In genomic region chr4:83261998-83262397, GRCm38 (mm10) we compare ENCODE assay signal across 8 mouse cellular contexts.
DNase-seq lines count a peak whose midpoint lies in the region; ATAC-seq and TF ChIP-seq lines count a peak whose summit lies in the region.

No protein-coding gene starts in this region.

- WGBS in liver, embryonic 14.5 days (ENCODE audit: insufficient replicate concordance) = 10% methylated on average over 2 of the region's 2 CpGs
- WGBS in liver, embryonic 11.5 days = 12% methylated on average over 2 of the region's 2 CpGs
- WGBS in embryonic facial prominence, embryonic 11.5 days = 15% methylated on average over 2 of the region's 2 CpGs

- no peak for TF ChIP-seq EP300 in liver, embryonic 14.5 days (IDR thresholded peaks at IDR 0.05; ENCODE audit: low read depth)
- no peak for TF ChIP-seq EP300 in ES-Bruce4 (IDR thresholded peaks at IDR 0.05; ENCODE audit: insufficient read depth, low read depth, low read length)

- ATAC-seq in frontal cortex, adult (ENCODE audit: low TSS enrichment) = peak; percentile 21
- ATAC-seq in liver, embryonic 14.5 days (ENCODE audit: insufficient read depth) = no peak
- no peak for ATAC-seq in liver, embryonic 11.5 days (replicated peaks; ENCODE audit: low FRiP score)
- ATAC-seq in embryonic facial prominence, embryonic 11.5 days (replicated peaks; ENCODE audit: insufficient number of reproducible peaks, low FRiP score, low TSS enrichment, low read depth) = no peak

- no peak for DNase-seq in frontal cortex, postnatal 25 days (ENCODE audit: low spot score in 2 of 2)
- DNase-seq in liver, embryonic 14.5 days (ENCODE audit: low read depth in 3 of 3, low spot score in 3 of 3) = peak in 1 of 3 experiments; percentile 11
- DNase-seq in liver, embryonic 11.5 days (ENCODE audit: low spot score) = no peak
- DNase-seq in embryonic facial prominence, embryonic 11.5 days (ENCODE audit: low spot score) = peak; percentile 73
- DNase-seq in lung, postnatal 25 days (ENCODE audit: low spot score) = peak; percentile 14
- no peak for DNase-seq in layer of hippocampus, adult 9-10 months (ENCODE audit: low spot score)

- no peak overlapping the region for H3K4me3 ChIP-seq in liver, embryonic 14.5 days (ENCODE audit: insufficient read depth in 1 of 2, low read depth in 2 of 2, low read length in 2 of 2)
- no peak overlapping the region for H3K4me3 ChIP-seq in liver, embryonic 11.5 days (ENCODE audit: low read depth, low read length)
- no peak overlapping the region for H3K4me3 ChIP-seq in ES-Bruce4 (ENCODE audit: low read depth, low read length)
- no peak overlapping the region for H3K4me3 ChIP-seq in embryonic facial prominence, embryonic 11.5 days (ENCODE audit: low read depth, low read length)

- TF ChIP-seq POLR2A in ES-Bruce4 (IDR thresholded peaks at IDR 0.05; ENCODE audit: insufficient read depth, low read length) = no peak

- H3K9me3 ChIP-seq in liver, embryonic 14.5 days (ENCODE audit: control insufficient read depth, low read length) = no peaks in the 10 kb centered on the region
- H3K9me3 ChIP-seq in liver, embryonic 11.5 days (ENCODE audit: control insufficient read depth, low read length) = no peaks in the 10 kb centered on the region
- H3K9me3 ChIP-seq in ES-Bruce4 (replicated peaks; ENCODE audit: control insufficient read depth, insufficient read depth, low read length, poor library complexity, severe bottlenecking) = no peaks in the 10 kb centered on the region
- no peaks in the 10 kb centered on the region for H3K9me3 ChIP-seq in embryonic facial prominence, embryonic 11.5 days (replicated peaks; ENCODE audit: control insufficient read depth, low read length)

- H3K36me3 ChIP-seq in liver, embryonic 14.5 days (replicated peaks; ENCODE audit: control insufficient read depth, insufficient read depth, low read depth) = no peaks in the 10 kb centered on the region
- no peaks in the 10 kb centered on the region; the same call in 1 of the 2 replicates for H3K36me3 ChIP-seq in liver, embryonic 11.5 days (ENCODE audit: control insufficient read depth, insufficient read depth, low read length)
- H3K36me3 ChIP-seq in ES-Bruce4 (ENCODE audit: control insufficient read depth, insufficient read depth, low read length, poor library complexity, severe bottlenecking) = peaks cover 18% of the 10 kb centered on the region
- no peaks in the 10 kb centered on the region for H3K36me3 ChIP-seq in embryonic facial prominence, embryonic 11.5 days (replicated peaks; ENCODE audit: control insufficient read depth, insufficient read depth, low read depth, low read length)

- no peak overlapping the region for H3K27ac ChIP-seq in liver, embryonic 14.5 days
- no peak overlapping the region for H3K27ac ChIP-seq in liver, embryonic 11.5 days (ENCODE audit: low read depth, low read length)
- peak overlapping the region; percentile 47; the same call in 1 of the 2 replicates for H3K27ac ChIP-seq in ES-Bruce4 (ENCODE audit: insufficient read depth, low read length)
- no peak overlapping the region for H3K27ac ChIP-seq in embryonic facial prominence, embryonic 11.5 days (replicated peaks; ENCODE audit: low read depth, low read length)

- TF ChIP-seq CTCF in liver, embryonic 14.5 days (IDR thresholded peaks at IDR 0.05; ENCODE audit: low read depth) = peak; percentile 48; the same call in 1 of the 2 replicates
- TF ChIP-seq CTCF in ES-Bruce4 (IDR thresholded peaks at IDR 0.05; ENCODE audit: low read depth, low read length) = no peak

- H3K27me3 ChIP-seq in liver, embryonic 14.5 days (ENCODE audit: control insufficient read depth, insufficient read depth, low read length) = no peaks in the 10 kb centered on the region
- H3K27me3 ChIP-seq in liver, embryonic 11.5 days (replicated peaks; ENCODE audit: control insufficient read depth, insufficient read depth, low read length) = no peaks in the 10 kb centered on the region
- no peaks in the 10 kb centered on the region for H3K27me3 ChIP-seq in ES-Bruce4 (ENCODE audit: control insufficient read depth, insufficient read depth, low read length, poor library complexity, severe bottlenecking)
- no peaks in the 10 kb centered on the region for H3K27me3 ChIP-seq in embryonic facial prominence, embryonic 11.5 days (ENCODE audit: control insufficient read depth, insufficient read depth, low read length)

- no peak overlapping the region for H3K9ac ChIP-seq in liver, embryonic 14.5 days (replicated peaks)
- H3K9ac ChIP-seq in liver, embryonic 11.5 days (ENCODE audit: low read depth, low read length) = no peak overlapping the region
- no peak overlapping the region for H3K9ac ChIP-seq in ES-Bruce4 (ENCODE audit: low read depth, poor library complexity, severe bottlenecking)
- H3K9ac ChIP-seq in embryonic facial prominence, embryonic 11.5 days (replicated peaks; ENCODE audit: low read length) = no peak overlapping the region

- no peak overlapping the region for H3K4me2 ChIP-seq in liver, embryonic 14.5 days (ENCODE audit: low read depth)
- no peak overlapping the region for H3K4me2 ChIP-seq in liver, embryonic 11.5 days
- H3K4me2 ChIP-seq in embryonic facial prominence, embryonic 11.5 days (ENCODE audit: low read depth, low read length) = no peak overlapping the region

- no peaks in the 10 kb centered on the region for H3K4me1 ChIP-seq in liver, embryonic 14.5 days (replicated peaks; ENCODE audit: control insufficient read depth in 2 of 2, insufficient read depth in 2 of 2, low read length in 1 of 2)
- peaks cover 4% of the 10 kb centered on the region; the same call in 1 of the 2 replicates for H3K4me1 ChIP-seq in liver, embryonic 11.5 days (replicated peaks; ENCODE audit: control insufficient read depth, insufficient read depth, low read length)
- H3K4me1 ChIP-seq in ES-Bruce4 (ENCODE audit: control insufficient read depth, insufficient read depth, low read length) = peaks cover 1% of the 10 kb centered on the region
- H3K4me1 ChIP-seq in embryonic facial prominence, embryonic 11.5 days (ENCODE audit: control insufficient read depth, insufficient read depth, low read length) = no peaks in the 10 kb centered on the region

Comparison
In these comparisons a context has a peak if more than half of its experiments do, and no peak if none do; other contexts are left out.
1. DNase-seq: peak in embryonic facial prominence, embryonic 11.5 days (single experiment) and lung, postnatal 25 days (single experiment); none in frontal cortex, postnatal 25 days (0 of 2), liver, embryonic 11.5 days (single experiment) and layer of hippocampus, adult 9-10 months (single experiment).